Mouse (Mus musculus) small intestine, adult 2 months (tissue): Measurements from ENCODE around the gene Inha. TPM values are rescaled to one million over a fixed set of nuclear protein-coding genes. Genes with fewer than 3 reads are reported as not detected.

ENCODE experiments used
- H3K27ac ChIP-seq: fragments of 200-500 bp; 2 replicates; pipeline ENCODE4 v1.5.1; 2012; ENCODE audit warnings: low read depth, low read length, control low read depth, inconsistent platforms; ENCODE audit not compliant: insufficient read depth
- H3K27me3 ChIP-seq: fragments of 200-500 bp; 2 replicates; pipeline ENCODE4 v1.6.1; 2012; ENCODE audit warnings: mild to moderate bottlenecking, moderate library complexity, low read length, inconsistent platforms; ENCODE audit not compliant: control insufficient read depth, insufficient read depth
- H3K36me3 ChIP-seq: fragments of 200-500 bp; 2 replicates; pipeline ENCODE4 v1.6.1; 2012; ENCODE audit warnings: mild to moderate bottlenecking, low read length, control low read depth, inconsistent platforms; ENCODE audit not compliant: control insufficient read depth, insufficient read depth
- H3K4me1 ChIP-seq: fragments of 200-500 bp; 2 replicates; pipeline ENCODE4 v1.6.1; 2012; ENCODE audit warnings: low read length, inconsistent platforms, mixed read lengths; ENCODE audit not compliant: control insufficient read depth, insufficient read depth, insufficient read length
- H3K4me3 ChIP-seq: fragments of 200-500 bp; 2 replicates; pipeline ENCODE4 v1.5.1; 2012; ENCODE audit warnings: low read depth, mild to moderate bottlenecking, control low read depth, inconsistent platforms, low read length, moderate library complexity
- CTCF ChIP-seq: fragments of 200-500 bp; IDR thresholded peaks from 2 replicates; pipeline ENCODE4 v1.5.1; 2012; ENCODE audit warnings: low read depth, mild to moderate bottlenecking, control low read depth, inconsistent platforms, low read length, moderate library complexity, mixed read lengths; ENCODE audit not compliant: insufficient replicate concordance, insufficient read length; ENCODE audit errors: extremely low read depth
- POLR2A ChIP-seq: fragments of 200-500 bp; IDR thresholded peaks from 2 replicates; pipeline ENCODE4 v1.6.1; 2012; ENCODE audit warnings: low read depth, mild to moderate bottlenecking, control low read depth, inconsistent platforms, low read length, moderate library complexity
- WGBS: fragments of 180-500 bp; shearing (Covaris S2); methylation state at CpG from one replicate; pipeline ENCODE4 v1.1.7; 2018; 5-methylcytosine and 5-hydroxymethylcytosine counted together
- polyA plus RNA-seq: library from polyadenylated mRNA; depleted of rRNA; stranded (reverse); fragments of >200 nt; gene quantifications from 2 replicates; pipeline ENCODE4 v1.2.3, GENCODE M21; 2012

Gene Inha
- polyA plus RNA-seq, 1 experiment: 4.2 TPM

DNA sequence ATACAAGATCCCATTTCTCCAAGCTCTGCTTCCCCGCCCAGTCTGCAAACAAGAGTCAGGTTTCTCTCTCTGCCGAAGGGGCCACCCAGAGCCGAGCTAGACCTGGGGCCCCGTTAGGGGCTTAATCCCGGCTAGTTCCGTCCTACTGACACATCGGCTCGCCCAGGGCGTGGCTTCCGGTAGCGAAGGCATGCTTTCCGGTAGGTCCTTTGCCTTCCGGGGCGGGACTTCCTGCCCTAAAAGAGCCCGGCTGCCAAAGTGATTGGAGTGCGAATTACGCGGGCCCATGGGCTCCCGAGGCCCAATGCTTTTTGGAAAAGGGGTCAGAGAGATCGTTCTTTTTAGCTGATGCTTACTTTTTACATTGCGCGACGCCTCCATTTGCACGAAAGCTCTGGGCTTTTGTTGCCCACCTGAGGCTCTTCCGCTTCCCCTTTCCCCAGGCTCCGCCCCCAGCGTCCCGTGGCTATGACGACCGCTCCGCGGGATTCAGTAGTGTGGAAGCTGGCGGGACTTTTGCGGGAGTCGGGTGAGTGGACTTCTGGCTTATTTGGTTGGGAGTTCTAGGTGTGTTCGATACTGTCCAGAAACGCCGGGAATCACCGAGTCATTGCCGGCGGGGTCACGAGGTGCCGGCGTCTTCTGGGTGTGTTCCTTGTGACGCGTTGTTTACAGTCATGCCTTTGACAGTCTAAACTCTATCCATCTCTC, 14.6 kb downstream of the Inha start, which contains the start of gene Stk11ip:
Gene Stk11ip, plus strand, starts transcription at position 209 of the 711 bp plus-strand sequence.
- under 1% methylated on average over 46 of the region's 46 CpGs for WGBS

DNA sequence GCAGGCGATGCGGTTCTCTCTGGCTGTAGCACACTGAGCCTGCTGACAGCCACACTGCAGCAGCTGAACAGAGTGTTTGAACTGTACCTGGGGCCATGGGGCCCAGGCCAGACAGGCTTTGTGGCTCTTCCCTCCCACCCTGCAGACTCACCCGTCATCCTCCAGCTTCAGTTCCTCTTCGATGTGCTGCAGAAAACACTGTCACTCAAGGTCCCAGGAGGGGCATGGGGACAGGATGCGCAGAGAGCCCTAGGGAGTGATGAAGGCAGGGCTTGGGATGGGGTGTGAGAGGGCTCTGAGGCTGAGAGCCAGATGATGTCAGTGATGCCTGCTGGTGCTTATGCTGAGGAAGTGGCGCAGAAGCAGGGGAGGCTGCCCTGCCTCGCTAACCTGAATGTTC, 17.8 kb downstream of the Inha start:
- H3K36me3 ChIP-seq: peaks cover 1% of the 10 kb centered on the region; the same call in 1 of the 2 replicates
- no peak overlapping the region for H3K4me3 ChIP-seq
- no peak overlapping the region for H3K27ac ChIP-seq
- H3K4me1 ChIP-seq: no peaks in the 10 kb centered on the region; the same call in 1 of the 2 replicates
- TF ChIP-seq POLR2A: no peak
- no peak for TF ChIP-seq CTCF
- WGBS: 86% methylated on average over 7 of the region's 7 CpGs
- H3K27me3 ChIP-seq: no peaks in the 10 kb centered on the region

More for the DNA sequence above, 14.6 kb downstream of the Inha start, which contains the start of gene Stk11ip:
- no peaks in the 10 kb centered on the region for H3K27me3 ChIP-seq
- H3K27ac ChIP-seq: peak within 1 kb of the TSS; percentile 61
- H3K4me1 ChIP-seq: no peaks in the 10 kb centered on the region; the same call in 1 of the 2 replicates
- H3K4me3 ChIP-seq: peak within 1 kb of the TSS; percentile 89
- no peaks in the 10 kb centered on the region for H3K36me3 ChIP-seq
- peak; percentile 53 for TF ChIP-seq POLR2A
- TF ChIP-seq CTCF: no peak

DNA sequence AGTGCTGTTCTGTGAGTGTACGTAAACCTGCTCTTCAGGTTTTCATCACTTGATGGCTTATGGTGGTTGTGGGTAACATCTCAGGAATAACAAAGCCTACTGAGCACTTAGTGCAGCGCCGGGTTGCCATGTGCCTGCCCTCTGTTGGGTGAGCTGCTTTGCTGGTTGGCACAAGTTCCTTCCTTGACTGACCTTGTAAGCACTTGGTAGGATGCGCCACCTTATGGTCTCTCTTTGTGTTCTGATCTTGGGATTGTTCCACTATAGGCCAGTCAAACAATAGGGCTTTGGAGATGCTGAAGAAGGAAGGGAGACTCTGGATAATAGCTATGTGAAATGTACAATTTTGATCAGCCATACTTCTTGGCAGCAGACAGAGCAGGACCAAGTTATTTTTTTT, 23.7 kb downstream of the Inha start:
- H3K27me3 ChIP-seq: no peaks in the 10 kb centered on the region
- 76% methylated on average over 4 of the region's 4 CpGs for WGBS
- H3K4me3 ChIP-seq: no peak overlapping the region
- H3K36me3 ChIP-seq: peaks cover 6% of the 10 kb centered on the region
- no peaks in the 10 kb centered on the region for H3K4me1 ChIP-seq
- H3K27ac ChIP-seq: no peak overlapping the region
- TF ChIP-seq CTCF (no peak), POLR2A (no peak)

DNA sequence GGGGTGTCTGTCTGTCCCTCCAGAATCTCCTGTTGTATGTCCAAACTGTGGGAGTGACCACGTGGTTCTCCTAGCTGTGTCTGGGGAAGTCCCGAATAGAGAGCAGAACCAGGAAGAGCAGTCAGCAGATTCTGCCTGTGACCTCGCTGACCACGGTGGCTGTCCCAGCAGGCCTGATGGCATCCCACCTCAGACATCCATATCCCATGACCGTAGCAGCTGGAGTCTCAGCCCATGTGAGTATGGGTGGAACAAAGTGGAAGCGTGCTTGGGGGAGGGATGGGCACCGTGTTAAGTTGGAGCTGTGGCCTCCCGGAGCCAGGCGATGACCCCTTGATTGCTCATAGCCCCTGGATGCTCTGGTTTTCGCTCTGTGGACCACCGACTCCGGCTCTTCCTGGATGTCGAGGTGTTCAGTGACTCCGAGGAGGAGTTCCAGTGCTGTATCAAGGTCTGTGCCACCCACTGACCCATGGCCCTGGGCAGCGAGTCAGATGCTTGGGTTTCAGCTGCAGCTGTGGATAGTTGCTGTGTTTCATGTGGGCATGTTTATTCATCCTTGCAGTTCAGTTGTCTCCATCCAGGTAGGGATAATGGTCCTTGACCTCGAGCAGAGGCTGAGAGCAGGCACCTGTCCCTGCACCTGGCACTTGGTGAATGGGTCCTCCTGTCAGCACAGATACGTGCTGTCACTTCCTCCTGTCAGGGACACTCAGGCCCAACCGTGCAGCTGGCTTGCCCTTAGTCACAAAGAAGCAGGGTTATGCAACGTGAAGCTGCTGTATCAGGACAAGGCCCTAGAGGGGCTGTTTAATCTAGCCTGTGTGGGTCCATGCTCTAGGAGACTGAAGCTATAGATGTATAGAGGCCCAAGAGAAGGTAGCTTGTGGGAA, 25.6 kb downstream of the Inha start:
- H3K4me3 ChIP-seq: no peak overlapping the region
- H3K36me3 ChIP-seq: peaks cover 8% of the 10 kb centered on the region

DNA sequence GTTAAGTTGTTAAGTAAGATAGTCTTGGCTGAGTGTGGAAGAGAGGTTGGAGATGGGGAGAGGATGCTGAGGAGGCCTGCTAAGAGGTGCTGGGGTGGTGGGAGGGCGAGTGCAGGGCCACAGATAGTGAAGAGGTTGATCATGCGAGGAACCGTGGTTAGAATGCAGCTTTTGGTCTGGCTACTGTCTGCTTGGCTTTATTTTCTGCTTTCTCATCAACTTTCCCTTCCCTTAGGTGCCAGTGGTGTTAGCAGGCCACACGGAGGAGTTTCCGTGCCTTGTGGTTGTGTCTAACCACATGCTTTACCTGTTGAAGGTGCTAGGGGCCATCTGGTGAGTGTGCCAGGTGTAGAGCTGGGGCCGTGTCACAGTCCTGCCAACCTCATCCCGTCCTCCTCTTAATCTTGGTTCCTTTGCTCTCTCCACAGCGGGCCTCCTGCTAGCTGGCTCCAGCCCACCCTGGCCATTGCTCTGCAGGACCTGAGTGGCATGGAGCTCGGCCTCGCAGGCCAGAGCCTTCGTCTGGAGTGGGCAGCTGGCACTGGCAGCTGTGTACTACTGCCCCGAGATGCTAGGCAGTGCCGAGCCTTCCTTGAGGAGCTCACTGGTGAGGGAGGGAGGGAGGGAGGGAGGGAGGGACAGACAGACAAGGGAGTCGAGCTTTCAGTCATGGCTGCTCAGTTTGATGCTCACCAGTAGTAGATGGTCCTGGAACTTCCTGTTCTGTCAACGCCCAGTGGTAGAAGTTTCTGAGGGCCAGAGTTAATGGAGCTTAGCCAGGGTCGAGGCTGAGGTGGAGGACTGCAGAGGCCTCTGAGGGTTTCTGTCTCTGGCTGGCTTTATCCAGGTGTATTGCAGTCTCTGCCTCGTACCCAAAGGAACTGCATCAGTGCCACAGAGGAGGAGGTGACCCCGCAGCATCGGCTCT, 26.7 kb downstream of the Inha start:
- 86% methylated on average over 19 of the region's 19 CpGs for WGBS
- TF ChIP-seq POLR2A: no peak
- TF ChIP-seq CTCF: no peak
- Histone ChIP-seq H3K27me3 (no peaks in the 10 kb centered on the region), H3K4me3 (no peak overlapping the region), H3K4me1 (no peaks in the 10 kb centered on the region), H3K27ac (no peak overlapping the region), H3K36me3 (peaks cover 8% of the 10 kb centered on the region)

More for the DNA sequence above, 25.6 kb downstream of the Inha start:
- 82% methylated on average over 19 of the region's 19 CpGs for WGBS
- no peak overlapping the region for H3K27ac ChIP-seq
- no peak for TF ChIP-seq CTCF
- TF ChIP-seq POLR2A: no peak
- no peaks in the 10 kb centered on the region for H3K27me3 ChIP-seq
- no peaks in the 10 kb centered on the region for H3K4me1 ChIP-seq

DNA sequence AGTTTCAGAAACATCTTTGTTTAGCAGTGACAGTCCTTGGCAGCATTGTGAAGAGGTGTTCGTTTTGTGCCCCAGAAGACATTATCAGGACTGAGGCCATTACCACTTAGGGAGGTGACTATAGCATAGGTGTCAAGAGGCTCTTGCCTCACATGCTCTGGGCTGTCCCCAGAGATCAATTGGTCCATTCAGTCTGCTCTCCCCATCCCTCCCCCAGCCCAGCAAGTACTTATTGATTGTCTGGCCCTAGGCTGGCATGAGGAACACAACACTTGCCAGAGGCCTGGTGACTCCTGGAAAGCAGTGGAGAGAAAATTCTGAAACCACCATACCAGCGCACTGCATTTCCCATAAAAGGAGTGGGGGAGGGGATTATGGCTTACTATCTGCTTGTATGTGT, 30.7 kb downstream of the Inha start:
- no peak overlapping the region for H3K27ac ChIP-seq
- no peak overlapping the region for H3K4me3 ChIP-seq
- 85% methylated on average over 2 of the region's 2 CpGs for WGBS
- no peaks in the 10 kb centered on the region for H3K4me1 ChIP-seq
- no peaks in the 10 kb centered on the region; the same call in 1 of the 2 replicates for H3K27me3 ChIP-seq
- TF ChIP-seq CTCF (no peak), POLR2A (no peak)
- H3K36me3 ChIP-seq: peaks cover 8% of the 10 kb centered on the region
